Mouse (Mus musculus) liver, postnatal 0 days (tissue): Measurements from ENCODE around the gene Atp9a. TPM values are rescaled to one million over a fixed set of nuclear protein-coding genes. Genes with fewer than 3 reads are reported as not detected.

Experiments used
- ATAC-seq: fragments of 200-750 bp; cut with Nextera tagmentation; 2 replicates; pipeline ENCODE4 v1.8.0; 2017; ENCODE audit warnings: mild to moderate bottlenecking, moderate library complexity
- DNase-seq: peaks from one replicate; pipeline ENCODE4 v3.0.0-alpha.2; 2016
- H3K27ac ChIP-seq: fragments of 300-500 bp; sonication (generic); 2 replicates; pipeline ENCODE4 v1.5.1; 2014; ENCODE audit warnings: antibody characterized with exemption, moderate library complexity, mild to moderate bottlenecking, low read depth
- H3K27me3 ChIP-seq: fragments of 300-500 bp; sonication (generic); 2 replicates; pipeline ENCODE4 v1.6.1; 2014; ENCODE audit warnings: low read length, control low read depth, mixed read lengths; ENCODE audit not compliant: insufficient read depth
- H3K36me3 ChIP-seq: fragments of 300-500 bp; sonication (generic); replicated peaks from 2 replicates; pipeline ENCODE4 v1.6.1; 2014; ENCODE audit warnings: mild to moderate bottlenecking, control low read depth, low read length, moderate library complexity, mixed read lengths; ENCODE audit not compliant: insufficient read depth
- H3K4me1 ChIP-seq: fragments of 300-500 bp; sonication (generic); 2 replicates; pipeline ENCODE4 v1.6.1; 2014; ENCODE audit warnings: antibody characterized with exemption, mild to moderate bottlenecking, control low read depth; ENCODE audit not compliant: insufficient read depth
- H3K4me2 ChIP-seq: fragments of 300-500 bp; sonication (generic); 2 replicates; pipeline ENCODE4 v1.6.1; 2014; ENCODE audit warnings: low read depth, mild to moderate bottlenecking, low read length, moderate library complexity, mixed read lengths
- H3K4me3 ChIP-seq: fragments of 300-500 bp; sonication (generic); 2 replicates; pipeline ENCODE4 v1.5.1; 2014; ENCODE audit warnings: low read depth, low read length
- H3K9ac ChIP-seq: fragments of 300-500 bp; sonication (generic); replicated peaks from 2 replicates; pipeline ENCODE4 v1.6.1; 2014; ENCODE audit warnings: mild to moderate bottlenecking, moderate library complexity
- H3K9me3 ChIP-seq: fragments of 300-500 bp; sonication (generic); 2 replicates; pipeline ENCODE4 v1.6.1; 2016; ENCODE audit warnings: mild to moderate bottlenecking, control low read depth, low read length, mixed read lengths
- CTCF ChIP-seq: sonication (generic); IDR thresholded peaks from 2 replicates; pipeline ENCODE4 v1.5.1; 2016; ENCODE audit warnings: antibody characterized with exemption, low read depth
- EP300 ChIP-seq: IDR thresholded peaks from 2 replicates; pipeline ENCODE4 v1.6.1; 2016; ENCODE audit warnings: antibody characterized with exemption, low read depth, mild to moderate bottlenecking
- WGBS: fragments of 180-500 bp; shearing (Covaris S2); extraction: QIAGEN DNeasy Blood & Tissue Kit; methylation state at CpG from one replicate; pipeline ENCODE4 v1.1.7; 2014; ENCODE audit not compliant: insufficient replicate concordance; 5-methylcytosine and 5-hydroxymethylcytosine counted together
- polyA plus RNA-seq: library from polyadenylated mRNA; unstranded; fragments of >200 nt; fragmentation: Nextera tagmentation; extraction: Ambion mirVana; gene quantifications from 2 replicates; pipeline ENCODE4 v1.2.1, GENCODE M21; 2015

The Atp9a gene
- polyA plus RNA-seq, 1 experiment from 2014 or later: 7.3 TPM

- 69% methylated on average over 8 of the region's 8 CpGs for WGBS
- Histone ChIP-seq H3K4me3 (no peak overlapping the region), H3K27me3 (no peaks in the 10 kb centered on the region), H3K9me3 (no peaks in the 10 kb centered on the region), H3K27ac (no peak overlapping the region), H3K4me2 (no peak overlapping the region), H3K4me1 (no peaks in the 10 kb centered on the region), H3K9ac (no peak overlapping the region), H3K36me3 (no peaks in the 10 kb centered on the region)
- ATAC-seq (no peak), DNase-seq (no peak)
- TF ChIP-seq CTCF: no peak
Measured at GRCm38 (mm10) chr2:168648171-168648570, 94.0 kb downstream of the Atp9a start.

- DNase-seq: no peak
- Histone ChIP-seq H3K4me3 (no peak overlapping the region), H3K9ac (no peak overlapping the region), H3K9me3 (no peaks in the 10 kb centered on the region), H3K4me2 (no peak overlapping the region), H3K36me3 (no peaks in the 10 kb centered on the region), H3K27ac (no peak overlapping the region), H3K4me1 (no peaks in the 10 kb centered on the region), H3K27me3 (no peaks in the 10 kb centered on the region)
- TF ChIP-seq EP300 (no peak), CTCF (no peak)
- ATAC-seq: no peak
- WGBS: 86% methylated on average over 6 of the region's 6 CpGs
Measured at GRCm38 (mm10) chr2:168644855-168645254, 97.4 kb downstream of the Atp9a start.

DNA sequence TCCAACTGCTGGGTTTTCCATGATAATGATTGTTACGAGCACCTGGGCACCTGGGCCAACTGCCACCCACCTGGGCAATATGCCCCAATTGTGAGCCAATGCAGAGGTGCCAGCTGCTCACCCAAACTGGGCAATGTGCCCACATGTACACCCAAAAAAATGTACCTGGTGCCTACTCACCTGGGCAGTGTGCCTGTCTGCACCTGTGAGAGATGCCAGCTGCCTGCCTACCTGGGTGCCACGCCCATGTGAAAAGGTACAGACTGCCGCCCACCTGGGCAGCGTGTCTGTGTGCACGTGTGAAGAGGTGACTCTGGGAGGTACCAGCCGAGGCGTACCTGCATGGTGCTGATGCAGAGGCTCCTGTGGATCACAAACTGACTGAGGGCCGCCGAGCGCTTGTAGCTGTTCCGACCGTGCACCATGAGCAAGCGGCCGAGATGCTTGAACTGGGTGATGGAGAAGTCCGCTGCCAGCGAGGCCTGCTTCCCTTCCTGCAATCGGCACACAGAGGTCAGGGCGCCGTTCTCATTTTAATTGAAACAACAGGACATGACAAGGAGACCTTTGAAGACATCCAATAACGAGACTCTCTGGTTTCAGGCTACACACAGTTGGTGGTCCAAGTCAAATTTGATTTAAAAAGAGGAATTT lies 98.6 kb downstream of the Atp9a start:
- no peaks in the 10 kb centered on the region for H3K4me1 ChIP-seq
- WGBS: 87% methylated on average over 20 of the region's 20 CpGs
- H3K27me3 ChIP-seq: no peaks in the 10 kb centered on the region
- TF ChIP-seq EP300: no peak
- TF ChIP-seq CTCF: no peak
- DNase-seq (no peak), ATAC-seq (no peak)
- no peak overlapping the region for H3K4me3 ChIP-seq
- H3K4me2 ChIP-seq: no peak overlapping the region
- H3K27ac ChIP-seq: no peak overlapping the region
- no peaks in the 10 kb centered on the region for H3K36me3 ChIP-seq
- H3K9ac ChIP-seq: no peak overlapping the region
- H3K9me3 ChIP-seq: no peaks in the 10 kb centered on the region

DNA sequence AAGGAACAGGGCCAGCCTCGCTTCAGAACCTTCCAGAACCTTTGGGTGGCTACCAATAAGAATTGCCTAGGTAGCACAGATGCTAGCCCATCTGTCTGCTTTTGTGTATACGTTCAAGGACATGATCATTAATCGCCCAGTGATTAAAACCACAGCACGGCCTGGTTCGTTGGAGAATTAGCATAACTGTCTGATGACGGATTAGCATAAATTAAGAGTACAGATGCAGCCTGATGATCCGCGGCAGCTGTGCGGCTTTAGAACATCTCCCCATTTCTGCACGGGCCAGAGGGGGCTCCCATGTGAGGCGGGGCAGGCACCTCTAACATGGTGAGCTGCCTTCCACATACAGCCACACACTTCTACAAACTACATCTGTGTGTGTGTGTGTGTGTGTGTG lies 100.0 kb downstream of the Atp9a start:
- DNase-seq (no peak), ATAC-seq (no peak)
- H3K4me2 ChIP-seq: no peak overlapping the region
- no peak overlapping the region for H3K9ac ChIP-seq
- no peak overlapping the region for H3K27ac ChIP-seq
- H3K36me3 ChIP-seq: no peaks in the 10 kb centered on the region; the same call in 1 of the 2 replicates
- TF ChIP-seq EP300: no peak
- TF ChIP-seq CTCF: no peak
- 83% methylated on average over 11 of the region's 11 CpGs for WGBS
- H3K9me3 ChIP-seq: no peaks in the 10 kb centered on the region
- no peaks in the 10 kb centered on the region for H3K27me3 ChIP-seq
- no peak overlapping the region for H3K4me3 ChIP-seq
- H3K4me1 ChIP-seq: no peaks in the 10 kb centered on the region

DNA sequence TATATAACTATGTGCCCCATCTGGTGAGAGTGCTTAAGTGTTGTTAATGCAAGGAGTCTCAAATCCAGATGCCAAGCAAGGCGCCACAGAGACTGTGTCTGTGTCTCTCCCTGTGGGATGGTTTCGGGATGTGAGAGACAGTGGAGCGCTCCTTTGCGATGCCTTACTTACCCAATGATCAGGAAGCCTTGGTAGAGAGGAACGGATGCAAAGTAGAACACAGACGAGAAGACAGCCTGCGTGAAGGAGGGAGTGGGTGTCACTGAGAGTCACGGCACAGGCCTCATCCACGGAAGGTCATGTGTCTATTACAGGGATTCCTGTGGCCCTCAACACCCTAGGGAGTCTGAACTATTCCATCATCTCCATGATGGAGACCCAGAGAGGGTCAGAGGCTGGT lies 101.7 kb downstream of the Atp9a start:
- DNase-seq (no peak), ATAC-seq (no peak)
- Histone ChIP-seq H3K36me3 (no peaks in the 10 kb centered on the region; the same call in none of the 2 replicates), H3K9ac (no peak overlapping the region), H3K4me2 (no peak overlapping the region), H3K4me3 (no peak overlapping the region), H3K27me3 (no peaks in the 10 kb centered on the region), H3K9me3 (no peaks in the 10 kb centered on the region), H3K4me1 (no peaks in the 10 kb centered on the region), H3K27ac (no peak overlapping the region)
- TF ChIP-seq CTCF (no peak), EP300 (no peak)
- 91% methylated on average over 9 of the region's 9 CpGs for WGBS

DNA sequence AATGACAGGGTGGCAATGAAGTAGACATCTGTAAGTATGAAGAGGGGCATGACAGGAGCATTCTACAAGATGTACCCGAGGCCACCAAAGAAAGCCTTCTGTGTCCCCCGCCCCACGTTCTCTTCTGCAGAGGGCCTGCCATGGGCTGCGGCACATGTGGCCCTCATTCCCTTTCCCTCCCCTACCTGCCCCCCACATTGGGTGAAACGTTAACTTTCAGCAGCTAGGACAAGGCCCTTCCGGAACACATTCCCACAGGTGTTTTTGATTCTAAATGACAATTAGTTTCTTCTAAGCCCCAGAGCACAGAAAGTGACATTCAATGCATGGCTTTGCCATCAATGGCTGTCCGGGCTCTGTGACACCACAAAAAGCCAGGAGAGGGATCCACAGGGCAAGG lies 107.3 kb downstream of the Atp9a start:
- Histone ChIP-seq H3K27ac (no peak overlapping the region), H3K4me1 (peaks cover 10% of the 10 kb centered on the region), H3K4me2 (no peak overlapping the region), H3K36me3 (no peaks in the 10 kb centered on the region; the same call in none of the 2 replicates), H3K9ac (no peak overlapping the region), H3K9me3 (no peaks in the 10 kb centered on the region), H3K27me3 (no peaks in the 10 kb centered on the region), H3K4me3 (no peak overlapping the region)
- ATAC-seq (no peak), DNase-seq (no peak)
- 82% methylated on average over 7 of the region's 7 CpGs for WGBS
- TF ChIP-seq CTCF (no peak), EP300 (no peak)
